Mouse (Mus musculus) layer of hippocampus, adult 18-20 months (tissue): ENCODE measurements around the gene Ano10. TPM values are rescaled to one million over a fixed set of nuclear protein-coding genes. Genes with fewer than 3 reads are reported as not detected.
A peak's percentile ranks its signal among the peaks of the same experiment; 100 is the strongest.

Experiments
- DNase-seq, 2 experiments: peaks; one replicate each; pipeline ENCODE4 v3.0.0; 2022; ENCODE audit warnings: low spot score in 2 of 2
- total RNA-seq, 2 experiments: library from RNA; stranded (reverse); gene quantifications; 2 replicates each; pipeline ENCODE4 v1.2.3; 2021

Ano10 gene
- total RNA-seq, 2 experiments from 2014 or later, result 23.8 to 26.4 TPM

DNA sequence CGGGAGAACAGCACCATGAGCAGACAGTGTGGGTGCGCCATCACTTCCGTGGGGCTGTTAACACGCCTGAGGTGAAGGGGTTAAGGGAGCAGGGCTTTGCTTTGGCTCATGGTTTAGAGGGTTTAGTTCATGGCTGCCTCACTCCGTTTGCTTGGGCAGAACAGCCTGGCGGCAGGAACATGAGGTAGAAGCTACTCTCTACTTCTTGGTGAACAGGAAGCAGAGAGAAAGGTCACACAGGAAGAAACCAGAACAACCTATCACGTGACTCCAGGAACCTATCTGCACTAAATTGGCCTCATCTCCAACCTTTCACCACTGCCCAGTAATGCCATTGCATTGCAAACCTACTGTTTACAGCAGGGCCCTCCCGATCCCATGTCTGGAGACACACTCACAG, 48.3 kb downstream of the Ano10 start:
- DNase-seq, result no peak

- DNase-seq, result no peak
Measured at GRCm38 (mm10) chr9:122245471-122245870, 48.8 kb downstream of the Ano10 start.

- DNase-seq, result no peak
Measured at GRCm38 (mm10) chr9:122244800-122245165, 49.4 kb downstream of the Ano10 start.

- DNase-seq, result peak; percentile 48 to 81
Measured at GRCm38 (mm10) chr9:122244080-122244799, 50.0 kb downstream of the Ano10 start.

- DNase-seq, result no peak
Measured at GRCm38 (mm10) chr9:122243297-122243696, 50.9 kb downstream of the Ano10 start.

GRCm38 (mm10) chr9:122242856-122243255, 51.4 kb downstream of the Ano10 start:
- DNase-seq, result no peak

DNA sequence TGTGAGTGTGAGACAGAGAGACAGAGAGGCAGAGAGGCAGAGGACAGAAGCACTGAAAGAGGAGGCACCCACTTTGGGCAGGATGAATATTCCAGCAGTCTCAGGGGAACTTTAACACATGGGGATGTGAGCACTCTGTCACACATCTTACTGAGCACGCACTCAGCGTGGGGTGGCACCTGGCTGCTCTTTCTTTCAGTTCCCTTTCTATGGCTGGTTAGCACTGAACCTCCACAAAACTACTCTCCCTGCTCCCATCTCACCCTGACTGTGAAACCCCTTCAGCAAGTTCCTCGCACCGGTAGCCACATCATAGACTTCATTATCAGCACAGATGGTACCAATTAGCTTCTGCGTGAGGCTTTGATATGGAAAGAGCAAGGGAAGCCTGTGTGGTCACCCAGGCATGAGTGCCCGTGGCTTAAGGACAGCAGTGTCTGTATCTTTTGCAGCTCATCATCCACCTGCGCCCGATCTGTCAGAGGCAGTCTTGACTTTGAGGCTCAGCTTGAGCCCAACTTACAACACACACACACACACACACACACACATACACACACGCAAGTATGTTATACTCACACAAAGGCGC, 52.3 kb downstream of the Ano10 start:
- no peak for DNase-seq

DNA sequence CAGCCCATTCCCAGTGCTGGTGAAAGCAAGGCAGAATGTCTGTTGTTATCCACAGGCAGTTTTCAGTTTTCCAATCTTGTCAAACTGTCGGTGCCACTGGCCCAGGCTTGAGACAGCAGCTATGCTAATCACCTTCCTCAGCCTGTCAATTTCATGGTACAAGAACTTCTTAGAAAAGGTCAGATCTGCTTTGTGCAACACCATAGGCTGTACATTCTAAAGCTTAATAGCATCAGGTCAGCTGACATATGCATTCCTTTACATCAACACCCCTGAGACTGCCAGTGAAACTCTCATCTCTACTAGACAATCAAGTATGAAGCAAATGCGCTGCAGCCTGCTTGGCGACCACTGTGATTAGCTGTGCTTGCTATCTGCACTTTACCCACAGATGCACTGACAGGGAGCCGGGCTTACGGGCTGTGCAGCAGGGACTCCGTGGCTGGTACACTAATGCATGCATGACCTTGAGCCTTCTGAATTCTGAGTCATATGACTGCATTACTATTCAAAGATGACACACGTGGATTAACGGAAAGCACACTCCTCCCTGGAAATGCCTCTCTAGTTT, 53.5 kb downstream of the Ano10 start:
- no peak for DNase-seq

- DNase-seq, result no peak
Measured at GRCm38 (mm10) chr9:122234741-122235140, 59.5 kb downstream of the Ano10 start.

DNA sequence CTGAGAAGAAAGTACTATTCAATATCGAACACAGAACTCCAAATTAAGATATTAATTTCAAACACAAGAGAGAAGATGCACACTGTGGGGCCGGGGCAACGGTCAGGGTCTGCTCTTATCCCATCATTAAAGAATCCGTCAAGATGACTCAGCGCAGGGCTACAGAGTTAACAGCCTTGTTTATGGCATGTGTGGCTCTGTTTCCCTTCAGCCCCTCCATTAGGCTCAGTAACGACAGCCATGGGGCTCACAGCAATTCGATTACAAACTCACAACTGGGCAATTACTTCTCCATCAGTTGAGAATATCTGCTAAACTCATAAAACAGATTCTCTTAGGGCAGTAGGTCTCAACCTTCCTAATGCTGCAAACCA, 60.3 kb downstream of the Ano10 start:
- no peak for DNase-seq

GRCm38 (mm10) chr9:122233316-122233971, 60.8 kb downstream of the Ano10 start:
- DNase-seq, result no peak

GRCm38 (mm10) chr9:122232912-122233311, 61.3 kb downstream of the Ano10 start:
- DNase-seq, result no peak

DNA sequence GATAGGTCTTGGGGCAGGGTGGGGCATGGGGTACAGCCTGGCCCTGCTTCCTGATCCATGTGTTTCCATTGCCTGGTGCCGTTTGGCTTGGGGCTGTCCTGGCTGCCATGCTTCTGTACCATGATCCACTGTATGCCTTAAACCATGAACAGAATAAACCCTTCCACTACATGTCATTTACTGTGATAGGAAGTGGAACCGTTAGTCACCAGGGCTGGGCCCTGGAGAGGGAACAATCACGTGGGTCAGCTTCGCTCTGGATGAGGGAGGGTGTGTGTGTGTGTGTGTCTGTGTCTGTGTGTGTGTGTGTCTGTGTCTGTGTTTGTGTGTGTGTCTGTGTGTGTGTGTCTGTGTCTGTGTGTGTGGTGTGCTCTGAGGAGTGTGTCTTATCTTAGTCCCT, 63.5 kb downstream of the Ano10 start:
- DNase-seq, result no peak

DNA sequence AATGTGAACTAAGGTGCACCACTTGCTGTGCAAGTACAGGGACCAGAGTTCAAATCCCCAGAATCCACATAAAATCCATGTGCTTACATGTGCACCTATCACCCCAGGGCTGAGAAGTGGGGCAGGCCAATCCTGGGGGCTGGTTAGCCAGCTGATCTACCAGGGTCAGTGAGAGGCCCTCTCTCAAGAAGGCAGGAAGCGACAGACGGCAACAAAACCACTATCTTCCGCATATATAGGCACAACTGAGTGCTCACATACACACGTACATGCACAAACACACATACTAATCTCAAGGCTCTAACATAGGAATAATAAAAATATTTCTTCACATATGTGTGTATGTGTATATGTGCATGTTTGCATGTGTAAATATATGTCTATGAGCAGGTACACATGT, 67.8 kb downstream of the Ano10 start:
- DNase-seq, result no peak

DNA sequence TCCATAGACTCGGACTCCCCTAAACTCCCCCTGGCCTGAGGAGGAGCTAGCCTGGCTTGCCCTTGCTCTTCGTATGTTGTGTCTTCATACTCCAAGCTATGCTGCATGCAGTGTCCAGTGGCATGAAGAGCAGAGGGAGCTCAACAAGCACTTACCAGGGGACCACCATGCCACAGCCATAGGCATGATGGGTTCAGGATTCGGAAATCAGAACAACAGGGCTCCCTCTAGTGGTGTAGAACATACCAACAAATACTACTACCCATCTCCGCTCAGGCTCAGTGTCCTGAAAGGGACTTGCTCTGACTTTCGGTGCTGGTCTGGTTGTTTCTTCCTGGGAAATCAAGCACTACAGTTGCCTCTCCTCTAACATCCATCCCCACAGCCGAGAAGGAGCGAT, 68.9 kb downstream of the Ano10 start:
- peak in 1 of 2 experiments; percentile 64 for DNase-seq

DNA sequence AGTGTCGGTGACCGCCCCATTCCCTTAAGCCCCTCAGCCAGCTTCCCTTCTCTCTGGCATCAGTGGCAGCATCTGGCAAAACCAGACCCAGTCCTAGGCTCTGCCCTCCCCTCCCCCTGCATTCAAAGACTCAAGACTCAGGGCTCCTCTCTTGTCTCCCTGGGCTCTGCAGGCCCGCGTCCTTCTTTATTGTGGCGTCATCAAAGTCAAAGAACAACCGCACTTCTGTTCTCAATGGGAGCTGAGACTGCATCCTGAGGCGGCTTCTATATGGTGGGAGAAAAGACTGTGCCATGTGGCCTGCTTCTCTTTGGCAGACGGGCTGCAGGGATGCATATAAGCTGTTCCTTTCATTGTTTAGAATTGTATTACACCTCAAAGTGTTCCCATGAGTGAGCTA, 71.2 kb downstream of the Ano10 start:
- DNase-seq, result no peak

- no peak for DNase-seq
Measured at GRCm38 (mm10) chr9:122219934-122220333, 74.3 kb downstream of the Ano10 start.

DNA sequence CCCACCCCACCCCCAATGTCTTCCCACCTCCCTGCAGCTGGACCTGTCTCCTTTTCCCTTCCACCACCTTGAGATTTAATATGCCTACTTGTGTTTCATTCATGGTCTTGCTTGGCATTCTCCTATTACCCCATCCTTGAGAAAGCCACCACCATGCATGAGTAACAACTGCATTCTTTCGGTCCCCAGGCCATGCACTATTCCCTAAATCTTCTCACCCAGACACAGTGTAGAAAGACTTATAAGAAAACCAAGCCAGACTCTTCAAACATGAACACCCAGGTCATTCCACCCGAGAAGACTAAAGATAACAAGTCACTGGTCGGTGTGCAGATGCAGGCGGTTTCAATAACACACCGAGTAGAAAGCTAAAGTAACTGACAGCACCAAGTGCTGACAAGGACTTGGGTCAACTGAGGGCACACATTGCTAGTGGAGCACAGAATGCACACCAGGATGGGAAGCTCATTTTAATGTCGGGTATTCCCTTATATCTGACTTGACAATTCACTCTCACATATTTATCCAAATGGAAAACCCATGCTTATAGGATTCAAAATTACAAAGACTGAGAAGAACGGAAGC, 77.2 kb downstream of the Ano10 start:
- DNase-seq, result no peak

DNA sequence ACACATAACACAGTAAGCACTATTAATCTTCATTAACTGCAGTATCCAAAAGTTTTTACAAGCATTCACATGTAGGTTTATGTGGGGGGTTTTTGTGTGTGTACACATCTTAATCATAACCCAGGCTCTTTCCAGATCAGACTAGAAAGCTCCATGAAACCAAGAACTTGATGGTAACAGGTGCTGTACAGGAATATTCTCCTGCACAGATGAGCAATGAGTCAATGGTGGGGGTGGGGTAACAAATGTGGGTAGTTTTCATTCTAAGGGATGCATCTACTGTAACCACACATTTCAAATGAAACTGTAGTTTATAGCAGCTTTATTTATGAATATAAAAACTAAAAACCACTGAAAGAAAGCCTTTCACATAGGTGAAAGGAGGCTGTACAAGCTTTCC, 79.1 kb downstream of the Ano10 start:
- no peak for DNase-seq

DNA sequence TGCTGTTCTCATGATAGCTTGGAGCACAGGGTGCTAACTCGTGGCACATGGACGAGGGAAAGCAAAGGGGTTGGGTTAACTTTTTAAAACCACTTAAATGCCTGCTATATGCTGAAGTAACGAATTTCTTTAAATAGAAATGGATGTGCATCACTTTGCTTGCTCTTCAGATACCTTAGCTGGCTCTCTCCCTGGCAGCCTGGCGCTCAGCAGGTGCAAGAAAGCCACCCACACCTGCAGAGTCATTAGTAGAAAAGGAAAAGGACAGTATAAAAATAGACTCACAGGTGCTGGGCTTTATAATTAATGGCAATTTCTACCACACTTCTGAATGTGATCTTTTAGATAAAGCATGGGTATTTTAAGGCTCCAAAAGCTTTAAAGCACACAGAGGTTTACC, 85.9 kb downstream of the Ano10 start:
- no peak for DNase-seq

GRCm38 (mm10) chr9:122205543-122206200, 88.6 kb downstream of the Ano10 start:
- DNase-seq, result no peak
